Mouse (Mus musculus): Measurements from ENCODE around the gene Vwc2. TPM values are rescaled to one million over a fixed set of nuclear protein-coding genes. Genes with fewer than 3 reads are reported as not detected.

The Vwc2 gene
- polyA plus RNA-seq, 1 experiment from 2014 or later: 5.3 TPM

- Histone ChIP-seq H3K9me3 (no peaks in the 10 kb centered on the region), H3K4me2 (peak overlapping the region; percentile 96), H3K4me1 (replicated peaks) (peaks cover 35% of the 10 kb centered on the region), H3K27me3 (peaks cover 71% of the 10 kb centered on the region), H3K36me3 (no peaks in the 10 kb centered on the region), H3K4me3 (peak overlapping the region; percentile 59), H3K9ac (no peak overlapping the region), H3K27ac (replicated peaks) (no peak overlapping the region)
- ATAC-seq (ENCODE audit: low read depth): no peak
- WGBS: 0% methylated on average over 3 of the region's 3 CpGs
These were observed 2.7 kb downstream of the Vwc2 start for GRCm38 (mm10) chr11:11116736-11117135.

GRCm38 (mm10) chr11:11122866-11123265 is 8.8 kb downstream of the Vwc2 start:
- H3K36me3 ChIP-seq: no peaks in the 10 kb centered on the region
- no peaks in the 10 kb centered on the region for H3K4me1 ChIP-seq (replicated peaks)
- H3K4me3 ChIP-seq: no peak overlapping the region
- H3K9ac ChIP-seq: no peak overlapping the region
- 83% methylated on average over 4 of the region's 4 CpGs for WGBS
- no peak overlapping the region for H3K27ac ChIP-seq (replicated peaks)
- no peak for ATAC-seq (ENCODE audit: low read depth)
- H3K27me3 ChIP-seq: peaks cover 17% of the 10 kb centered on the region
- H3K4me2 ChIP-seq: no peak overlapping the region
- no peaks in the 10 kb centered on the region for H3K9me3 ChIP-seq

- Histone ChIP-seq H3K27me3 (no peaks in the 10 kb centered on the region), H3K4me2 (no peak overlapping the region), H3K9ac (no peak overlapping the region), H3K9me3 (no peaks in the 10 kb centered on the region), H3K4me1 (replicated peaks) (no peaks in the 10 kb centered on the region), H3K36me3 (no peaks in the 10 kb centered on the region), H3K4me3 (no peak overlapping the region), H3K27ac (replicated peaks) (no peak overlapping the region)
- ATAC-seq (ENCODE audit: low read depth): peak; percentile 65
- 59% methylated on average over 14 of the region's 14 CpGs for WGBS
These were observed 17.5 kb downstream of the Vwc2 start for GRCm38 (mm10) chr11:11131414-11132077.

GRCm38 (mm10) chr11:11140622-11141021 is 26.6 kb downstream of the Vwc2 start:
- no peak overlapping the region for H3K27ac ChIP-seq (replicated peaks)
- no peaks in the 10 kb centered on the region for H3K4me1 ChIP-seq (replicated peaks)
- no peak overlapping the region for H3K4me2 ChIP-seq
- no peak for ATAC-seq (ENCODE audit: low read depth)
- H3K4me3 ChIP-seq: no peak overlapping the region
- no peaks in the 10 kb centered on the region for H3K27me3 ChIP-seq
- no peaks in the 10 kb centered on the region for H3K9me3 ChIP-seq
- H3K36me3 ChIP-seq: no peaks in the 10 kb centered on the region
- H3K9ac ChIP-seq: no peak overlapping the region

- 65% methylated on average over 1 of the region's 1 CpGs for WGBS
- ATAC-seq (ENCODE audit: low read depth): no peak
These were observed 38.7 kb downstream of the Vwc2 start for GRCm38 (mm10) chr11:11152681-11153080.

GRCm38 (mm10) chr11:11171396-11171795 is 57.4 kb downstream of the Vwc2 start:
- WGBS: 75% methylated on average over 4 of the region's 4 CpGs
- ATAC-seq (ENCODE audit: low read depth): no peak
- H3K36me3 ChIP-seq: no peaks in the 10 kb centered on the region
- no peaks in the 10 kb centered on the region for H3K9me3 ChIP-seq
- H3K4me1 ChIP-seq (replicated peaks): no peaks in the 10 kb centered on the region
- no peak overlapping the region for H3K4me3 ChIP-seq
- no peak overlapping the region for H3K4me2 ChIP-seq
- no peaks in the 10 kb centered on the region for H3K27me3 ChIP-seq
- no peak overlapping the region for H3K9ac ChIP-seq
- H3K27ac ChIP-seq (replicated peaks): no peak overlapping the region

More at GRCm38 (mm10) chr11:11152681-11153080, 38.7 kb downstream of the Vwc2 start:
- H3K27me3 ChIP-seq: no peaks in the 10 kb centered on the region
- H3K36me3 ChIP-seq: no peaks in the 10 kb centered on the region
- no peaks in the 10 kb centered on the region for H3K4me1 ChIP-seq (replicated peaks)
- H3K9ac ChIP-seq: no peak overlapping the region
- H3K9me3 ChIP-seq: no peaks in the 10 kb centered on the region
- no peak overlapping the region for H3K4me2 ChIP-seq
- H3K4me3 ChIP-seq: no peak overlapping the region
- no peak overlapping the region for H3K27ac ChIP-seq (replicated peaks)

GRCm38 (mm10) chr11:11175259-11175658 is 61.2 kb downstream of the Vwc2 start:
- ATAC-seq (ENCODE audit: low read depth): no peak
- H3K4me2 ChIP-seq: no peak overlapping the region
- WGBS: 82% methylated on average over 2 of the region's 2 CpGs

GRCm38 (mm10) chr11:11182705-11183104 is 68.7 kb downstream of the Vwc2 start:
- 52% methylated on average over 2 of the region's 2 CpGs for WGBS
- Histone ChIP-seq H3K36me3 (no peaks in the 10 kb centered on the region), H3K4me1 (replicated peaks) (no peaks in the 10 kb centered on the region), H3K27ac (replicated peaks) (no peak overlapping the region), H3K4me2 (no peak overlapping the region), H3K9me3 (no peaks in the 10 kb centered on the region), H3K27me3 (no peaks in the 10 kb centered on the region), H3K9ac (no peak overlapping the region), H3K4me3 (no peak overlapping the region)
- ATAC-seq (ENCODE audit: low read depth): no peak

More at GRCm38 (mm10) chr11:11175259-11175658, 61.2 kb downstream of the Vwc2 start:
- Histone ChIP-seq H3K36me3 (no peaks in the 10 kb centered on the region), H3K27me3 (no peaks in the 10 kb centered on the region), H3K4me1 (replicated peaks) (no peaks in the 10 kb centered on the region), H3K9me3 (no peaks in the 10 kb centered on the region), H3K9ac (no peak overlapping the region), H3K4me3 (no peak overlapping the region), H3K27ac (replicated peaks) (no peak overlapping the region)

- no peaks in the 10 kb centered on the region for H3K9me3 ChIP-seq
- ATAC-seq (ENCODE audit: low read depth): no peak
- H3K4me2 ChIP-seq: no peak overlapping the region
- no peaks in the 10 kb centered on the region for H3K27me3 ChIP-seq
- no peak overlapping the region for H3K9ac ChIP-seq
- H3K4me3 ChIP-seq: no peak overlapping the region
- no peak overlapping the region for H3K27ac ChIP-seq (replicated peaks)
- no peaks in the 10 kb centered on the region for H3K4me1 ChIP-seq (replicated peaks)
- H3K36me3 ChIP-seq: no peaks in the 10 kb centered on the region
- WGBS: 17% methylated on average over 1 of the region's 1 CpGs
These were observed 109.1 kb downstream of the Vwc2 start for GRCm38 (mm10) chr11:11223162-11223561.

- Histone ChIP-seq H3K9ac (no peak overlapping the region), H3K27me3 (no peaks in the 10 kb centered on the region), H3K9me3 (no peaks in the 10 kb centered on the region), H3K36me3 (no peaks in the 10 kb centered on the region), H3K4me3 (no peak overlapping the region), H3K27ac (replicated peaks) (no peak overlapping the region), H3K4me1 (replicated peaks) (no peaks in the 10 kb centered on the region), H3K4me2 (no peak overlapping the region)
- WGBS: 67% methylated on average over 1 of the region's 1 CpGs
- ATAC-seq (ENCODE audit: low read depth): no peak
These were observed 125.3 kb downstream of the Vwc2 start for GRCm38 (mm10) chr11:11239346-11239745.

- no peak for ATAC-seq (ENCODE audit: low read depth)
- H3K4me1 ChIP-seq (replicated peaks): no peaks in the 10 kb centered on the region
- H3K27me3 ChIP-seq: no peaks in the 10 kb centered on the region
- no peak overlapping the region for H3K9ac ChIP-seq
- WGBS: 78% methylated on average over 6 of the region's 6 CpGs
- H3K36me3 ChIP-seq: no peaks in the 10 kb centered on the region
- H3K4me2 ChIP-seq: no peak overlapping the region
- no peak overlapping the region for H3K27ac ChIP-seq (replicated peaks)
- H3K4me3 ChIP-seq: no peak overlapping the region
- no peaks in the 10 kb centered on the region for H3K9me3 ChIP-seq
These were observed 128.8 kb downstream of the Vwc2 start for GRCm38 (mm10) chr11:11242694-11243377.

GRCm38 (mm10) chr11:11257348-11257747 is 143.3 kb downstream of the Vwc2 start:
- Histone ChIP-seq H3K27ac (replicated peaks) (no peak overlapping the region), H3K4me2 (no peak overlapping the region), H3K27me3 (no peaks in the 10 kb centered on the region), H3K9me3 (no peaks in the 10 kb centered on the region), H3K4me1 (replicated peaks) (no peaks in the 10 kb centered on the region), H3K36me3 (no peaks in the 10 kb centered on the region), H3K9ac (no peak overlapping the region), H3K4me3 (no peak overlapping the region)
- 95% methylated on average over 1 of the region's 1 CpGs for WGBS
- ATAC-seq (ENCODE audit: low read depth): no peak

GRCm38 (mm10) chr11:11280128-11280527 is 166.1 kb downstream of the Vwc2 start:
- no peak for ATAC-seq (ENCODE audit: low read depth)
- H3K27me3 ChIP-seq: no peaks in the 10 kb centered on the region
- no peaks in the 10 kb centered on the region for H3K4me1 ChIP-seq (replicated peaks)
- H3K4me2 ChIP-seq: no peak overlapping the region
- H3K9ac ChIP-seq: no peak overlapping the region
- no peak overlapping the region for H3K4me3 ChIP-seq
- H3K9me3 ChIP-seq: no peaks in the 10 kb centered on the region
- no peaks in the 10 kb centered on the region for H3K36me3 ChIP-seq
- no peak overlapping the region for H3K27ac ChIP-seq (replicated peaks)
